Mouse (Mus musculus) E14TG2a.4 (cell line): ENCODE results near the gene Nedd9.

Source experiments
- CTCF ChIP-seq: conservative IDR thresholded peaks from 2 replicates; pipeline ENCODE4 v1.5.1; 2014; ENCODE audit warnings: low read length
- POU5F1 ChIP-seq: IDR thresholded peaks from 2 replicates; pipeline ENCODE4 v1.6.1; 2014; ENCODE audit warnings: low read length, borderline replicate concordance

DNA sequence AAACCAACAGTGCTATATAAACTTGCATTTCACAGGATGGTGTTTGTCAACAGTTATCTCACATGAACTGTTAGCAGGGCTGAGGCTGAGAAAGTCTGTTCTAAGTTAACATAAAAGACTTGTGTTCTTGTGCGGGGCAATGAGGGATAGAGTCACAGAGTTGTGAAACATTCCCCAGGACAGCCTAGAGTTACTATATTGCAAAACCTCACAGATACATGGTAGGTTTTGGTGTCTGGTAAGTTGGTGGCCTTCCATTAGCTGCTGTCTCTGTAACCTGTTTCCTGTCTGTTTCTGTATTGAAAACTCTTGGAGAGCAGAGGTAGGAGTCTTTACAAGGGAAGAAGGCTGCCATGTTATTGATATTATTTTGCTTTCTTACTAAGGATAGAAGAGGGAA lies 47.0 kb downstream of the Nedd9 start:
- TF ChIP-seq CTCF (no peak), POU5F1 (no peak)
